Mouse (Mus musculus) lung, postnatal 10 days (tissue): Measurements from ENCODE around the gene Ckap2.

Experiments
- DNase-seq: peaks from one replicate; pipeline ENCODE4 v3.0.0; 2021

The Ckap2 gene

DNA sequence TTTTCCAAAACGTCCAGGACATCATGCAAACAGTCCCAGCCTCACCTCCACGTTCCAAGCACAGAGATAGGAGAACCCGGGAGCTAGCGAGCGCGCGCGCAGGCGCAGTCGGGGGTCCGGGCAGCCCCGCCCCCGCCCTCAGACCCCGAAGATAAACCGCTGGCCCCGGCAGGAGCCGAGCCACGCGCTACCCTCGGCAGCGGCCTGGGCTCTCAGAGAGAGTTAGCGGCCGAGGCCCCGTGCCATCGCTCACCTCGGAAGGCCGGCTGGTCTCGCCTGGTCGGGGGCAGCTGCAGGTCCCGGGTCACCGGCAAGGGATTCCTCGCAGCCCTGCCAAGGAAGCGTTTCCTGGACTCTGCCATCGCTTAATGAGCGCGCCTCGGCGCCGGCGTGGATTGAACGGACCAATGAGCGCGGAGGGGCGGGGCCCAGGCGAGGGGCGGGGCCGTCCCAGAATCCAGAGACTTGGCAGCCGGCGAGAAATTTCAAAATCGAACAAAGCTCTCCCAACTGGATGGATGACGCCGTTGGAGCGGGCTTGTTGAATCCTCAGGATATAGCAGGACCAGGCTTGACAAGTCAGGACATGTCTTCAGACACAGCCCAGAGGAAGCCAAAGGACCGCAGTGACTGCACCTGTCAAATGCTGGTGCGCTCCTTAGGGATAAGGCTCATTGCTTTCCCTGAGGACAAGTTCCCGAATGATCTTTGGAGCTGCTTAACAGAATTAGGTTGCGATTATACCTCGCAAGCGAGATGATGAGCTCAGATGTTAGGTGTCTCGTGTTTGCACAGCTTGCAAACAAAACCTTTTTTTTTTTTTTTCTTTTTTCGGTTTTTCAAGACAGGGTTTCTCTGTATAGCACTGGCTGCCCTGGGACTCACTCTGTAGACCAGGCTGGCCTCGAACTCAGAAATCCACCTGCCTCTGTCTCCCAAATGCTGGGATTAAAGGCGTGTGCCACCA, at the start of gene Ckap2:
Ckap2 (minus strand) TSS at position 389 of the 967 bp plus-strand sequence.
- DNase-seq: peak; percentile 94

DNA sequence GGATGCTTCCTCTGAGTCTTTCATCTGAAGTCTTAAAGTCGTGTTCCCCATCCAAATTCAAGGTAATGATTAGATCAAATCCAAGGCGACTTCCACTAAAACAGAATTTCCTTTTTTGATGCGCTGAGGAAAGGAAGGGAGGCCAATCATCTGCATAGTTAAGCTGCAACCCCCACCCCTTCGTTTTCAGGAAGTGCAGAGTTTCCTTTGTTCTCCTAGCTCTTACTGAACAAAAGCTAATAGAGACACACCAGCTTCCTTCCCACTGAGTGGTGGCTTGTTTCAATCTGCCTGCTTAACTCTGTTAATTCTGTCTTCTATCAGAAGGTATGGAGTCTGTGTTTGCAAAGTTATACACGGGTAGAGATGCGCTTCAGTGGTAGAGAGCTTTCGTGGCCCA, 43.0 kb upstream of the Ckap2 start:
- peak; percentile 52 for DNase-seq

DNA sequence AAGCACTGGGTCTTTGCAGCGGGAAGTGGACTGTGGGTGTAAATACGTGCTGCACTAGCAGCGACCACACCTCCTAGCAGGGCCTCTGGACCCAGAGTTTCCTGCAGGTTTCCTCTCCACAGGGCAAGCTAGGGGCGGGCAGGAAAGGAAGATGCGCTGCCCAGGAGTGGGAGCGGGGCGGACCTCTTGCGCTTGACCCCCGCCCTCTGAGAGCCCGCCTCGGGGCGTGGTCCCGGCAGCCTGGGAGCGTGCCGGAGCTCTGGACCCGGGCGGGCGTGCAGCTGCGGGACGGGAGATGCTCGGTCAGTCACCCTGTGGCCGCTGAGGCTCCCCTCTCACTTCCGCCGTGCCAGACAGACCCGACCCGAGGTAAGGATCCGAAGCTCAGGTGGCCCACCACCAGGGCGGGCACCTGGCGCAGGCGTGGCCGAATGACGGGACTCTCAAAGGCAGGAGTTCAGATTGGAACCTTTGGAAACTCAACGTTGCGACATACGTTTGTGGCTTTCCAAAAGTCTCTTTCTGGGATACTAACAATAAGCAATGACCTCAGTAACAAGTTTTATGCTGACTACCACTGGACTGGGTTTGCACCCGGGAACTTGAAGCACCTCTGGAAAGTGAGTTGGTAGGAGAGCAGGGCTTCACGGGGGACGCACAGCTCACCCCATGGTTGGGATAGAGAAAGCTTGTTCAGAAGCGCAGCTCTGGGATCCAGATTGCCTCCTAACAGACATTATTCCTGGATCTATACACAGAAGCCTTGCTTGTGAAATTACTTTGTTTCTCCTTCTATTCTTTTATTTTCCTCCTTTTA, 41.6 kb upstream of the Ckap2 start, which contains the start of gene Thsd1:
Thsd1 (plus strand) TSS at position 253 of the 817 bp plus-strand sequence.
- DNase-seq: peak; percentile 89

DNA sequence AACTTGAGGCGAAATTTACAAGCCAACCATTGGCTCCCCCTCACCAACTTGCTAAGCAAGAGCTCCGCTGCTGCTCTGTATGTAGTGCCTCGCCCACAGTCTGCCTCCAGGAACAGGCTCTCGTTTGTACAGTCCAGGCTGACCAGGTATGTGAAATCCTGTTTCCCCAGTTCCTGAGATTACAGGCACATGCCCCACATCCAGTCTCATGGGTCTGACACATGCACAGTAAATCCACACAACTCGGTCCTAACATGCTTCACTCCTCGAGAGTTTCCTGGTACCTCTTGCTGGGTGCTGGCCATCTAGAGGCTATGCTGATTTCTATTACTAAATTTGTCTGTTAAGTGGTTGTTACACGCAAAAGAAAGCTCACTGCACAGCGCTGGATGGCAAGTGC, 40.7 kb upstream of the Ckap2 start:
- no peak for DNase-seq

DNA sequence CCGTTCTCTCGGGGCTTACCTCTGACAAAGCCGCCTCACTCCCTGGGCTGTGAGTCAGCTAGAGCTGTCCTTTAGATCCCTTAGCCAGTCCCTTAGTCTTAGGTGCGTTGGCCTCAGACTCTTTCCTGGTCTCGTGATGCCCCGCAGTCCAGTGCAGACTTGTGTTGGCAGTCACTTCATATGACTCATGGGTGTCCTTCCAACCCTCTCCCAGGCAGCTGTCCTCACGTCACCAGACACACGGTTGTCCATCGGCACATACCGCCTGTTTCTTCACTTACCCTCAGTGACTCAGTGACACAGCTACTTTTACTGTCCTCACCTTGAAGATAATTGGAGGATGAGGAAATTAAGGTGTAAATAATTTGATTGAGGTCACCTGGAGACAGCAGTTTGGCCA, 29.2 kb upstream of the Ckap2 start:
- DNase-seq: no peak

DNA sequence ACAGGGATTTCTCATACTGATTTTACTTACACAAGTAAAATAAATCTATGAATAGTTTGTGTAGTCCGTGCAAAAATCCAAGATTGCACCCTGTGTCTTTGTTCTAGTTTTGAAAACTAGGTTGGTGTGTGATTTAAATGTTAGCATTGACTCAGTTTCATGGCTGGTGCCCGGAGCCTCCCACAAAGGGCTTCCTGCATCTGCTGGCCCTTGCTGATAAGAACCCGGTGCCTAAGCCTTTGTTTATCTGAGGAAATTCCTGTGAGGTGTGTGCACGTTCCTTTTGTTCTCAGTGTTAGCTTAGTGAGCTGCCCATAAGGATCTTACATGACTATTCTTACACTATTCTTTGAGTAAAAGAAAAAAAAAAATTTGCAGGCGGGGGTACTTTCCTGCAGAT, 23.4 kb upstream of the Ckap2 start:
- DNase-seq: peak; percentile 59

DNA sequence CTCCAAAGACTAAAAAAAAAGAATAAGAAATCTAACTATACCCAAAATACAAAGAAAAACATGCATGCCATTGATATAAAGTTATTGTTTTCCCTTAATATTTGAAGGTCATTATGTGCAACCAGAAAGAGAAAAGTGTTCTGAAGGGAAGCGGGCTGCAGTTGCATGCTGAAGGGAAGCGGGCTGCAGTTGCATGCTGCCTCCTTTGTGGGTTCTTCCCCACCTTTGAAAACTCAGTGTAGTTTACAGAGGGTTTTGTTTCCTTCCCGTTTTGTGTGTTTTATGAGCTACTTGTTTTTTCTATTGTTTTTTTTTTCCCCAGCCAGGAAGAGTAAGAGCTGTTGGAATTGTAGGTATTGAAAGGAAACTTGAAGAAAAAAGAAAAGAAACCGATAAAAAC, 21.9 kb upstream of the Ckap2 start:
- no peak for DNase-seq

- DNase-seq: no peak
Measured at GRCm38 (mm10) chr8:22199481-22199880, 13.9 kb upstream of the Ckap2 start.

- DNase-seq: no peak
Measured at GRCm38 (mm10) chr8:22197914-22198313, 12.3 kb upstream of the Ckap2 start.

- peak; percentile 18 for DNase-seq
Measured at GRCm38 (mm10) chr8:22193432-22194010, 7.9 kb upstream of the Ckap2 start.

GRCm38 (mm10) chr8:22192660-22193431, 7.2 kb upstream of the Ckap2 start, which contains the start of gene Vps36:
Vps36 (plus strand) TSS chr8:22192809.
- peak; percentile 90 for DNase-seq

DNA sequence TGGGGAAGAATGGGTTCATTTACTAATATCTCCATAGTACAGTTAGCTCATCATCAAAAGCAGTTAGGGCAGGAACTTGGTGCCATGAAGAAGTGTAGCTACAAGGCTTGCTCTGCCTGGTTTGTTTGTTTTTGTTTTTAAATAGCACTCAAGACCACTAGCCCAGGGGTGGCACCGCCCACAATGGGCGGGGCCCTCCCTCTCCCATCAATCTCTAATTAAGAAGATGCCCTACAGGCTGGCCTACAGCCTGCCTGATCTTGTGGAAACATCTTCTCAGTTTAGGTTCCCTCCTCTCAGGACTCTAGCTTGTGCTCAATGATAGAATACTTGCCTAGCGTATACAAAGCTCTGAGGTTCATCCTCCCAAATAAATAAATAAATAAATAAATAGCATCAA, 735 bp downstream of the Ckap2 start:
- peak; percentile 27 for DNase-seq

DNA sequence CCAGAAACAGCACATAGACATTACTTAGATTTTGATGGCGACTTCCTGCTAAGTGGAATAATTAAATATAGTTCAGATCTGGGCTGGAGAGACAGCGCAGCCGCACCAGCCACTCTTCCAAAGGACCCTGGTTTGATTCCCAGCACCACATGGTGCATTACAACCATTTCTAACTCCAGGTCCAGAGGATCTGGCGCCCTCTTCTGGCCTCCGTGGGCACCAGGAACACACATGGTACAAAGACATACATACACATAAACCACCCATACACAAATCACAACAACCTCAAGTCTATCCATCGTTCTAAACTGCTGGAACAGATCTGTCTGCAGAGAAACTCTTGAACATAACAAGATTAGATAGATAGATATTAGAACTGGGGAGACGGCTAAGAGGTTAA, 9.7 kb downstream of the Ckap2 start:
- DNase-seq: no peak

DNA sequence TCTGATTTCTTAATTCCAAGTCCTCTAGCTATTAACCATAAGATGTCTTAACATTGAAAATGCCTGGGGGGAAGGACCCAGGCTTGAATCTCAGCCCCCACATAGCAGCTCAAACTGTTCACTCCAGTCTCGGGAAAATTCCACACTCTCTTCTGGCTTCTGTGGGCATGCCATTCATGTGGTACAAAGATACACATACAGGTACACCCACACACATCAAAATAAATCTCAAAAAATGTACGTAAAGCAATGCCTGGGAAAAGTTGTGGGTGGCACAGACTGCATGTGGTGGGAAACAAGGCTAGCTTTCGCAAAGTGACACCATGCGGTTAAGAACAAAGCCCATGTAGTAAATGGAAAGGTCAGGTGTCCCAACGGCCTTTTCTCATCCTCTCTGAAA, 16.5 kb downstream of the Ckap2 start:
- DNase-seq: no peak

DNA sequence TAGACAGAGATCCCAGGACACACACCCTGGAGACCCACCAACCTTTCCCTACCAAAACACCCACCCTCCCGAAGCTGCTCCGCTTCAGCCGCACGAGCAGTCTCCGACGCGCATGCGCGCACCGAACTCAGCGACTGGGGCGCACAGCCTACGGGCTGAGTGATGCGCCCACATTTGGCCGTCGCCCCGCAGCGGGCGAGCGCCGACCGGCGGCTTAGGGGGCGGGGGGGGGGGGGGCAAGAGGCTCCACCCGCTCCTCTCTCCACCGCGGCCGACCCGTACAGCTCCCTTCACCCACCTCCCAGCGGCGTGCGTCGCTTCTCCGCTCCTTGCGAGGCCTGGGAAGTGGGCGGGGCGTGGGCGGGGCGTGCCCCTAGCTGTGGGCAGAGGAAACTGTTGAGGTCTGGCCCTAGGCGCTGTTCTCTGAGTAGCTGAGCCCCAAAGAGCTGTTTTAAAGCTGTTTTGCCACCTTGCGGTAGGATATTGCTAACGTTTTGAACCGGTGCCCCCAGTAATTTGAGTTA, 19.5 kb downstream of the Ckap2 start, which contains the start of gene Nek3:
Nek3 (minus strand) TSS at position 356 of the 524 bp plus-strand sequence.
- peak; percentile 90 for DNase-seq

GRCm38 (mm10) chr8:22165251-22166079, 20.2 kb downstream of the Ckap2 start:
- DNase-seq: no peak

DNA sequence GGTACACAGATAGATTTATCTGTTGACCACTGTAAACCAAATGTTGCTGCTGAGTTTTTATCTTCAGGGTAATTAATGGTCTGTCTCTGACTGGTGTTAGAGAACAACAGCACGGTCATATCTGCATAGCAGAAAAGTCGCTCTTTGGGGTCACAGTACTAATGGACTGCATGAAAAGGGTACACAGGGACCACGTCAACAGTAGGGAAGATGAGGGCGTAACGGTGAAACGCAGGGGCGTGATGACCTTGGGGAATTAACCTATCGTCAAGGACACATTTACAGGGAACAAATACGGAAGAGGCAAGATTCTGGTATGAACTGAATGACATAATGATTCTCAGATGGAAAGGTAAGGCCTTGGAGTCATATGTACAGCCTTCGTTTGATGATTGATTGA, 21.2 kb downstream of the Ckap2 start:
- no peak for DNase-seq

- no peak for DNase-seq
Measured at GRCm38 (mm10) chr8:22162206-22162605, 23.4 kb downstream of the Ckap2 start.

DNA sequence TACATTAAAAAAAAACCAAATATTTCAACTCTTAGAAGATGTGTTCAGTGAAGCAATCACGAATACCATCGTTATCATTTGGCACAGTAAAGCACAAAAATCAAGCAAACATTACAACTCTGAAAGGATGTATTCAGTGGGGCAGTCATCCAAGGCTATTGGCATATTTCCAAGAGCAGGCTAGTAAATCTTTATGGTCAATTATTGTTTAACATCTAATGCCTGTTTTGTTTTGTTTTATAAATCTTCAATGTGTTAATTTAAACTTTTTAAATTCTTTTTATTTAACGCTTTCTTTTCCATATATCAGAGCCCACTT, 35.3 kb downstream of the Ckap2 start:
- DNase-seq: no peak

DNA sequence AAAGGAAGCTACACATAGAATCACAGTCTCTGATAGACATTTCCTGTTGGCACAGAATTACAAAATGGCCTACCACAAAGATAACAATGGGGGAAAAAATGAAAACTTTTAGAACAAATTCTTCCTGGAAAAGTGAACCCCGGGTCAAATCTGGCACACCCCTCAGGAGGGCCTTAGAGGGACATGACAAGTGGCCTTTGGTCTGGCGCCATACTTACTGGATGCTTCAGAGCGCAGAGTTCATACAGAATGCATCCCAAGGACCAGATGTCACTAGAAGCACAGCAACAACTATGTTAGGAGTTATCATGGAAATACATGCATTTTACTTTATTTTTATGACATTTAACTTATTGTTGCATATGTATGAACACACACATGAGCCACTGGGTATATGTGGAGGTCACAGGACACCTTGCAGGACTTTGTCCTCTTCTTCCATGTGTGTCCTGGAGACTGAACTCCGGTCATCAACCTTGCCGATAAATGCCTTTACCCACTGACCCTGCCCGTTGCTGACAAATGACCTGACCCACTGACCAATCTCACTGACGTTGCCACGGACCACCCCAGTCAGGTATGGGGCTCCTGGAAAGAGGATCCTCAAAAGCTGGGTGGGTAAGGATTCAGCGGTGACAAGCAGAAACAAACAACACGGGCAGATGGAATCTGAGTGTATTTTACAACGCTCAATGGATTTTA, 35.8 kb downstream of the Ckap2 start:
- no peak for DNase-seq

- no peak for DNase-seq
Measured at GRCm38 (mm10) chr8:22148367-22148740, 37.3 kb downstream of the Ckap2 start.
